Mouse (Mus musculus) C3H10T1/2 (cell line): ENCODE data around the gene Dtymk. TPM values are rescaled to one million over a fixed set of nuclear protein-coding genes. Genes with fewer than 3 reads are reported as not detected.

ENCODE experiments used
- polyA plus RNA-seq, 2 experiments: library from polyadenylated mRNA; unstranded; fragments of >200 nt; fragmentation: generic; extraction: Trizol; gene quantifications; one replicate each; pipeline ENCODE4 v1.2.1; 2012; ENCODE audit warnings: missing spikeins in 2 of 2

The Dtymk gene
- 100 to 1,000 TPM; 137 to 203 TPM for polyA plus RNA-seq

DNA sequence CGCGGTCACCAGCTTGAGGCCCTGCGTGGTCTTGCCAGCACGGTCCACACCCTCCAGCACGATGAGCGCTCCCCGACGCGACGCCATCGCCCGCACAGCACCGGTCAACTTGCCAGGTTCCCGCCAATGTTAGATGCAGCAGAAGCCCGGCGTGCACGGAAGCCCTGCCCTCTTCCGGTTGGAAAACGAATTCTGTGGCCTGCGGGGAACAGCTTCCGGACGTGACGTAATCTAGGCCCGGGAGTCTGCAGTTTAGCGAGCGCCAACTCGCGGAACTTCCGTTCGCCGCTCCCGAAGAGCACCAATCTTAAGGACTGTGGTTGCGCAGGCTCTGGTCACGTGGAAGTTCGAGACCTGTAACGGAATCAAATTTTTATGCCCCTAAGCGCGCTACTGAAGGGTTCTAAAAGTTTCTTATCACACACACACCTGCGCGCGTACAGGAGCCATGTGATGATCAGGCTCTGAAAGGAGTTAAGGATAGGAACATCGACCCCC is at the start of gene Dtymk:
Gene Dtymk, minus strand, starts transcription at position 194 of the 498 bp plus-strand sequence.

DNA sequence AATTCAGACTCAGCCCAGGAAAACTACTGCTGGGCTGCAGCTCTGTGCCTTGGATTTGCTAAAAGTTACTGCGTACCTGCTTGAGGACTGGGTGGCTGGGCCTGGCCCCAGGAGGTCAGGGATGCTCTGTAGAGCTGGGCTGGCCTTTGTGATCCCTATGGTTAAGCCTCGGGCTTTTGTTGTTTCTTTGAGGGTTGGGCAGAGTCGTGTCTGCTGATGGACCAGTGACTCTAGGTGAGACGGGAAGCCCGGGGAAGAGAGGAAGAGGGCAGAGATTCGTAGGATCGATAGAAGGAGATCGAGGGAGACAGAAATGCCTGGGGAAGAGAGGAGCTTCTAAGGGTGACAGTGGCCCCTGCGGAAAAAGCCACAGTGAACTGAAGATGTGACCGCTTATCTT is 22.9 kb upstream of the Dtymk start, which contains the start of gene D2hgdh:
Gene D2hgdh, plus strand, starts transcription at position 301 of the 400 bp plus-strand sequence.

DNA sequence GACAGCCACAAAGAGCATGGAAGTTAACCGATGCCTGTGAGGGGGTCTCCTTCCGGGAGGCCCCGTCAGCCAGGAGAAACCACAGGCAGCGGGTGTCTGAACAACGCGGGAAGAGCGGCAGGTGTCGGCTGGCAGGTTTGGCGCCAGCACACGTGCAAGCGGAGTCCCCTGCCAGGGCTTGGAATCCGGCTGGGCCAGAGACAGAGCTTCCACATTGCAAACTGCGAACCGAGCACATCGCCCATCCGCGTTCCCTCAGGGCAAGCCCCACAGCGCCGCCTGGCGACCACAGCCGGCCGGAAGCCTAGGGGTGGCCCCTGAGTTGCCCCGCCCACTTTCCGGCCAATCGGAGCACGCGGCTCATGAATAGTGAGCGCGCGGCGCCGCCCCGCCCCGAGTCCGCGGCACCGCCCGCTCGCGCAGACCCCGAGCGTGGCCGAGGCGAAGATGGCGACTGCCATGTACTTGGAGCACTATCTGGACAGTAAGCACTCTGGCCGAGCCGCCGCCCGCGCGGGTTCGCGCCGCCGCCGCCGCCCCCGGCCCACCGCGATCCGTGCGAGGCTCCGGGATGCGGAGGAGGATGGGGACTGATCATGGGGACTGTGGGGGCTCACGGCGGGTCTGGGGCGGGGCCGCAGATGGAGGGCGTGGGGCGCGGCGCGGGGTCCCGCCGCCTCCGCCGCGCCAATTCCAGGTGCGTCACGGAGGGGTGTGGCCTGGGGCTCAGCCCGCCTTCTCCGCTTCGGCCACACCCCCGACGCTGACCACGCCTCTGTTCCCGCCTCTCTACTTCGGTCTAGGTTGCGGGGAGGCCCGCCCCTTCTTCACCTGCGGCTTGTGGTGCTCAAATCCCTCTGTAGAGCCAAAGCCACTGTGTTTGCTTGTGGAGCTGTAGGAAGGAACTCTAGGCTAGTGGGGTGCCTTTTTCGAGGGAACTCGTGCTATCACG is 2.1 kb upstream of the Dtymk start, which contains the start of gene Ing5:
Gene Ing5, plus strand, starts transcription at position 410 of the 952 bp plus-strand sequence.

DNA sequence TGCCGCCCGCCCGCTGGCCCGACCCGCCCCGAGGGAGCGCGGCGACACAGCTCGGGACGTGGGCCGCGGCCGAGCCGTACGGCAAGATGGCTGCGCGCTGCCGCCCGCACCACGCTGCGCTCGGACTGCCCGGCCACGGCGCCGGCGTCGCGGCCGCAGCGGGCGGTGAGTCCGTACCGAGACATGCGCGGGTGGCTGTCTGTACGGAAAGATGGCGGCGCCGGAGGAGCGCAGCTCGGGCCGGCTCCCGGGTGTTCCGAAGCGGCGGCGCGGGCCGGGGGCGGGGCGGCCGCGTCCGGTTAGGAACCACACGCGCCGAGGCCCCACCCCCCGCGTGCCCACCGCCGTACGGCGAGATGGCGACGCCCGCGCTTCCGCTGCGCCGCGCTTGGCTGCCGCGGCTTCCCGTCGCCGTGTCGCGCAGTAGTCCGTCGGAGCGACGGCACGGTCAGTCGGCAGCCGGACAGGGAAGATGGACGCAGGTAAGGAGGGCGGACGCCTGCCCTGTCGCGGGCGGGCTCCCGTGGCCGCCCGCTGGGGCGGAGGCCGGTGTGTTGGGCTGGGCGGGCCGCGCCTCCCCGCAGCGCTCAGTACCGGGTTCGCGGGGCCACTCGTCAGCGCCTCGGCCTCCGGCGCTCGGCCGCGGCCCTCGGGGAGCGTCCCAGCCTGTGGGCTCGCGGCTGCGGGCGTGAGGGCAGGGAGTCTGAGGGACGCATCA is 47.0 kb downstream of the Dtymk start, which contains the start of gene Thap4:
Gene Thap4, minus strand, starts transcription at position 292 of the 718 bp plus-strand sequence.

DNA sequence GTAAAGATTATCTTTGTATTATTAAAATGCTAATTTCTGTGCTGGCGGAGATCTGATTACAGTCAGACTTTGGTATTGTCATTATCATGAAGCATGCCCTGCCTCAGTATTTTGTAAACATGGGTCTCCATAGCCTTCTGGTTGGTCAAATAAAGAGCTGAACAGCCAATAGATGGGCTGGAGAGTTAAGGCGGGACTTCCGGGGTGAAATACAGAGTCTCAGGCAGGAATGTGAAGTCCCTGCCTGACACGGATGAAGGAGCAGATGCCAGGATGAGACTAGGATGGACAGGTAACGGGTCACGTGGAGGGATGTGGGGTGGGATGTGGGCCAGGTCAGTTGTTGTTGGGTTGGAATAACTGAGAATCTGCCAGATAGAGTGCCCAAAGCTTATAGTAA is 50.4 kb downstream of the Dtymk start, which contains the start of gene Atg4b:
Gene Atg4b, plus strand, starts transcription at position 211 of the 400 bp plus-strand sequence.

Other genes with a start within 250 kb of the Dtymk start
- 10 to 100 TPM; 26.9 to 99.9 TPM for gene Stk25, start 143.3 kb downstream of the Dtymk start, polyA plus RNA-seq
- 10 to 100 TPM in 1 of 2 experiments, 1 to 10 TPM in 1; 7.0 to 22.0 TPM for gene Bok, start 116.3 kb downstream of the Dtymk start, polyA plus RNA-seq
- 10 to 100 TPM; 35.1 to 37.8 TPM for gene Atg4b, start 50.4 kb downstream of the Dtymk start, polyA plus RNA-seq
- 10 to 100 TPM; 91.2 to 93.2 TPM for gene Thap4, start 47.1 kb downstream of the Dtymk start, polyA plus RNA-seq
- gene Ing5, start 2.0 kb upstream of the Dtymk start, polyA plus RNA-seq, result 1 to 10 TPM; 2.4 to 4.0 TPM
- 10 to 100 TPM in 1 of 2 experiments, 1 to 10 TPM in 1; 4.5 to 13.5 TPM for gene D2hgdh, start 23.0 kb upstream of the Dtymk start, polyA plus RNA-seq
- gene Gal3st2, start 59.4 kb upstream of the Dtymk start, polyA plus RNA-seq, result not detected
- gene Gal3st2b, start 116.4 kb upstream of the Dtymk start, polyA plus RNA-seq, result under 1 TPM in 1 of 2 experiments, not detected in 1; 0.06 TPM
- not detected for gene Gal3st2c, start 188.6 kb upstream of the Dtymk start, polyA plus RNA-seq
- gene Neu4, start 218.5 kb upstream of the Dtymk start, polyA plus RNA-seq, result not detected